ENCODE assay signal across 17 mouse cellular contexts in the genomic region with DNA sequence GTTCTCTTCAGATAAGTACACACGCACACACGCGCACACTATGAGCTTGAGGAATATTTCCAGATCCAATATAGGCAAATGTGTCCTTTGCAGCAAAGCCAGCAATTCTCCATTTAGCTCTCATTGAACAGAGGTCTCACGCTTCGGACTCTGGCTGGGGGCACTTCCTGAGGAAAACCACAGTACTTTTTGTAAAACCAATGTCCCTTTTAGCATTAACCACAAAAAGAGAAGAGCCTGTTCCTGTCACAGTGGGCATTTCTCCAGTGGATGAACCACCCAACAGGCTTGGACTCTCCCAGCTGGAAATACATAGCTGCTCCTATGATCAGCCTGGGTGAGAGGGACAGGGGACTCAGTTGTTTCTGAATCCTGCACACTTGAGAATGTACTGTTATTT.
"Had no signal": no experiment of that assay in that cellular context is flagged by ENCODE, and none has a peak within 500 bp of the region (broad histone marks: within the 10 kb centered on the region; RNA-seq: fewer than 3 reads in every experiment).

No protein-coding gene starts in this region.

- ATAC-seq: liver, embryonic 12.5 days had no signal

- H3K27me3 ChIP-seq: midbrain, embryonic 15.5 days had no signal

- H3K36me3 ChIP-seq: liver, embryonic 12.5 days; midbrain, embryonic 13.5 days; midbrain, embryonic 15.5 days; neural tube, embryonic 13.5 days; neural tube, embryonic 15.5 days had no signal

- H3K4me3 ChIP-seq: liver, embryonic 12.5 days; midbrain, embryonic 13.5 days; midbrain, embryonic 15.5 days; neural tube, embryonic 13.5 days; neural tube, embryonic 15.5 days had no signal

- DNase-seq: lung, adult 18-20 months; lung, embryonic 14.5 days; lung, postnatal 10 days; lung, postnatal 4 days; retina, postnatal 1 day; right cerebral cortex, adult 18-20 months; right cerebral cortex, postnatal 25 days; right cerebral cortex, postnatal 4 days; spleen, adult 18-20 months; thymus, adult 2 months; thymus, postnatal 25 days; thymus, postnatal 4 days had no signal

- H3K9me3 ChIP-seq: liver, embryonic 12.5 days; midbrain, embryonic 13.5 days; midbrain, embryonic 15.5 days; neural tube, embryonic 13.5 days; neural tube, embryonic 15.5 days had no signal
